Mouse (Mus musculus): ENCODE measurements around the gene Tigd2.
"Not testable (repeated sequence)": the region's sequence is repeated elsewhere in the genome, so short reads cannot be mapped to it uniquely, and the experiment has no call there.

The Tigd2 gene

DNA sequence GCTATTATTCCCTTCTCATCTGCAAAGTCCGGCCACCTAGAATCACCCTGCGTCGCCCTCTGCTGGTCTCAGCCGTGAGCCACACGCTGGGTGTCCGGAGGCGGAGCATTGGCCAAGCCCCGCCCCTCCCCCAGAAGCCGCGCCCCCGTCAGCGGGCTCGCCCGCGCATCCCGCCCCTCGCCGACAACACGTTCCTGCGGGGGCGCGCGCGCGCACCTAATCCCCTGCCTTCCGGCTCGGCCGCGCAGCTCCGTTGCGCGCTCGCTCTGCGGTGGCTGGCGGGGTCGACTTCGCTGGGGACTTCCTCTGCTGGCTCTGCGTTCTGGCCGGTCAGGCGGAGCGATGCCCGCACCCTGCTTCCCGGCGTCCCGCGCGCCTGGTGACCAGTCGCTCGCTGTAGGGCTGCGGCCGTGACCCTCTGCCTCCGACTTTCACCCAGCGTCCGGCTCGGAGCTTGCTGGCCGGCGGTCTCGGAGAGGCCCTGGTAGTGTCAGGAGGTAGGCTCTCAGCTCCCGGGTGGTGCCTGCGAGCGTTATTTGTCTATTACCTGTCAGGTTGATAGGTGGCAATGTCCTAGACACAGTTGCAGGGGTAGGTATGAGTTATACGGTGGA is at the start of gene Tigd2:
Gene Tigd2 (plus strand): TSS at position 186 of the 614 bp plus-strand sequence.
- DNase-seq (ENCODE audit: low read depth, low spot score) = peak; percentile 93

DNA sequence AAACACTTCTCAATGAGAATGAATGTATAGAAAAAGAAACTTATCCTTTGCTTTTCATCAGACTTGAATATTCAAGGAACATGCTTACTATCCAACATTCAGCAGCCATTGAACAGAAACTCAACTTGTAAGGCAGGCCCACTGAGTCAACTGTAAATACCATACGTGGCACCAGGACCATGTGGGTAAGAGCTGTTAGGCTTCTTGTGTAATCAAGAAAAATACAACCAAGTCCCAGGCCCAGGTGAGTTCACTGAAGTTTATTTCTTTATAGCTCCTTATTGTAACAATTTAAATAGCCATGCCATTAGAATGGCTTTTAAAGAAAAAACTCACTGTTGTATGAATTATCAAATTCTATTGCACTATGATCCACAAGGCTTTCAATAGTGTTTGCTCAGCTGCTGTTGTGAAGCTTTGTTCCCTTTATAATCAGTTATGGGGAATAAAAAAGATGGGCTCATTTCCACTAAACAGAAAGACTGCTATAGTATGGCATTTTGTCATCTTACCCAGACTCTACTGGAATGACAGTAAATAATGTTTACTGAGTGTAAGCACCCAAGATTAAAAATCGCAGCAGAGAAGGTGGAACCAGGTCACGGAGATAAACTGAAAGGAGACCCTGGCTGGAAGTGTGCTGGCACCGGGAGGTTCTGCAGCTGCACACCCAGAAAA is 46.7 kb upstream of the Tigd2 start:
- DNase-seq (ENCODE audit: low read depth, low spot score) = no peak

DNA sequence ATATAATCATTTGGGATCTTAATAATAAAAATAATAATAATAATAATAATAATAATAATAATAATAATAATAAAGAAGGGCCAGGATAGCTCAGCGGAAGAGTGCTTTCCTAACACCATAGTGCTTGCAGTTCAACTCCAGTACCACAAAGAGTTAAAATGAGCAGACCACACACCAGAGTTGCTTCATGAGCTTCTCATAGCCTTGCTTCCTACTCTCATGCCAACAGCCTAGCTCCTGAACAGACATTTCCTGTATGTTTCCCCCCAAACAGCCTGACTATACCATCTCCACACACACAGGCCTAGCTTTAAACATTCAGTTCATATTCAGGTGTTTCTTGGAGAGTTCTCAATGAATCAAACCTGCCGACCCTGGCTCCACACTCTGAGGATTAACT is 45.8 kb upstream of the Tigd2 start:
- no peak for DNase-seq (ENCODE audit: low read depth, low spot score)

DNA sequence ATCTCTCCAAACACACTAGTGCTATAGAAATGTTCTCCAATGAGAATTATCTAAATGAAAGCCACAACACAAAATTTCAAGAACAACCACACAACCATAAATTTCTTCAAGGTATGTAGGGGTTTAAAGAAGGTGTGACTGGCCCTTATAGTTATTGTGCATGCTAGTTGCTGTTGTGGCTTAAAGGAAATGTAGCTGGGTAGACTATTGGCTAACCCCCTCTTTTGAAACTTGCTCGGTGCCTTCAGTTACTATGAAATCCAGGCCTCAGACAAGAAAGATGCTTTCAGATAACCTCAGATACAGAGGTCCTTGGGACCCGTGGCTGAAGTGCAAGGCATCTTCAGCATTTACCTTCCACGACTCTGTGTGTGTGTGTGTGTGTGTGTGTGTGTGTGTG is 45.3 kb upstream of the Tigd2 start:
- no peak for DNase-seq (ENCODE audit: low read depth, low spot score)

DNA sequence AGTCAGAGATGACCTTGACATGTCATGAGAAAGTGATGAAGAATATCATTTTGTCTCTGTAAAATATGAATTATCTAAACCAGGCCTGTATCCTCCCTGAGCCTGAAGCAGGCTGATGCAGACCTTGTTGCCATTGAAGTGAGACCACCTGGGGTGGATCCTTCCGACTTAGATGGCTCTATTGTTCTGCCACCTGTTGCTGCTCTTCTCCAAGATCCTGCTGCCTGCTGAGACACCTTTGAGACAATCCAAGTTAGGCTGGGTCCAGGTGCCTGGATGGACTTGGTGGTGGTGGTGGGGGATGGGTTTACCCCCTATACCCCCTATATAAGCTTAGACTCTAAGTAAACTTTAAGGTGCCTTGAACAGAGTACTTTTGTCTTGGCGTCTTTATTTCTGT is 39.7 kb upstream of the Tigd2 start:
- DNase-seq (ENCODE audit: low read depth, low spot score) = no peak

DNA sequence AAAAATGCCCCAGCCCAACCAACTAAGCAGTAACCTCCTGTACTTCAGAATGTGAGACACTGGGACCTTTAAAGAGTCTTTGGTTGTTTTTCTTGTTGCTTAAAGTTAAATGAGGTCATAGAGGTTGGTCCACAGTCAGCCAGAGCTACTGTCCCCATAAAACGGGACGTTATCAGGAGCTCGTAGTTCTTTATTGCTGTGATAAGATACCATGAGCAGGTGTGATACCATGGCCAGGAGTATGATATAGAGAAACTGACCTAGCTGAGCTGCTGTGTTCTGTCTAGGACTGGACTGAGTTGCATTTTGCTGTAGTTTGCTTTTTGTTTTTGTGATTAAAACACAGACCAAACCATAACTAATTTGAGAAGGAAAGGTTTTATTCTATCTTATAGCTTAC is 37.4 kb upstream of the Tigd2 start:
- DNase-seq (ENCODE audit: low read depth, low spot score) = no peak

DNA sequence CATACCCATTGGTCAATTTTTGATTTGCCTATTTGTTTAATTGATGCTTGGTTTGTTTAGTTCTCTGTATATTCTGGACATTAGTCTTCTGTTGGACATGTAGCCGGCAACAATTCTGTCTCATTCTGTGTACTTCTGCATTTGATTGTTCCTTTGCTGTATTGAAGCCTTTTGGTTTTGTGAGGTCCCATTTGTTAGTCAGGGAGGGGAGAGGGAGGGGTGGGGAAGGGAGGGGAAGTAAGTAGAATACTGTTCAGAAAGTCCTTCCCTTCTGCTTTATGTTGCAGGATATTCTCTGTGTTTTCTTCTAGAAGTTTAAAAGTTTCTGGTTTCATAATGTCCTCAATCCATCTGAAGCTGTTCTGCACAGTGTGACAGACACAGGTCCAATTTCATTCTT is 34.7 kb upstream of the Tigd2 start:
- no peak for DNase-seq (ENCODE audit: low read depth, low spot score)

DNA sequence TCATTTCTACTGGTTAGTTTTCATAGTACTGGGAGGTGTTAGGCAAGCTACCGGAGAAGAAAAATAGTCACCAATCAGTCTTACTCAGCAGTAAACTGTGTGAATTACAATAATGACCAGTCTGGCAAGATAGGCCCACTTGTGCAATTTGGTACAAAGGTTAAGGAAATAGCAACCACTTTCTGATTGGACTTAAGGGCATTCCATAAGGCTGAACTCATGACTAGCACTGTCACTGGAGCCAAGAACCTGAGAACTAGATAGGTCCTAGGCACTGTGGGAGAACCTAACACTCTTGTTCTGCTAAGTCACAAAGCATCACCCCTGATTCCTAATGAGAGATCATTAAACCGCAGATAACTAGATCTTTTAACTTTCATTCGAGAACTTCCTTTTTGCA is 30.6 kb upstream of the Tigd2 start:
- DNase-seq (ENCODE audit: low read depth, low spot score) = no peak

DNA sequence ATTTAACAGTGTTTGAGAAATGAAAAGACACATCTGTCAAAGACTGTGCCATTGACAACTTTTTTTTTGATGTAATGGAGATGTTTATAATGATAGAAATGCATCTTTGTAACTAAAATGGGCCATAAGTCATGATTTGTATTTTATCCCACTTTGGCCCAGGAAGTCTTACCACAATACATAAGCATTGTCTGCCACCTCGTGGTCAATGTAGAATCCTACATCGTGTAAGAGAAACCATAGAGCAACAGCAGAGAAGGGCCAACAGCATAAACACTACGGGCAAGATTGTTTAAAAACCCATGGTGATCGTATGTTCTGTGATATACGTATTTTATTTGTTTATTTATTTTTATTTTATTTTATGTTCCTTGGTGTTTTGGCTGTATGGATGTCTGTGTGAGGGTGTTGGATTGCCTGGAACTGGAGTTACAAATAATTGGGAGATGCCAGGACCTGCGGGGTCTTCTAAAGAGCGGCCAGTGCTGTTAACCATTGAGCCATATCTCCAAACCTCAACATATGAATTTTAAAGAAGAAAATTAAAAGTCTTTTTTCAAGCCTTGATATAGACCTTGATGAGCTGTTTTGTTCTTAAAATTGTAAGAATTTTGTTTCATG is 28.2 kb upstream of the Tigd2 start:
- DNase-seq (ENCODE audit: low read depth, low spot score) = peak; percentile 78

DNA sequence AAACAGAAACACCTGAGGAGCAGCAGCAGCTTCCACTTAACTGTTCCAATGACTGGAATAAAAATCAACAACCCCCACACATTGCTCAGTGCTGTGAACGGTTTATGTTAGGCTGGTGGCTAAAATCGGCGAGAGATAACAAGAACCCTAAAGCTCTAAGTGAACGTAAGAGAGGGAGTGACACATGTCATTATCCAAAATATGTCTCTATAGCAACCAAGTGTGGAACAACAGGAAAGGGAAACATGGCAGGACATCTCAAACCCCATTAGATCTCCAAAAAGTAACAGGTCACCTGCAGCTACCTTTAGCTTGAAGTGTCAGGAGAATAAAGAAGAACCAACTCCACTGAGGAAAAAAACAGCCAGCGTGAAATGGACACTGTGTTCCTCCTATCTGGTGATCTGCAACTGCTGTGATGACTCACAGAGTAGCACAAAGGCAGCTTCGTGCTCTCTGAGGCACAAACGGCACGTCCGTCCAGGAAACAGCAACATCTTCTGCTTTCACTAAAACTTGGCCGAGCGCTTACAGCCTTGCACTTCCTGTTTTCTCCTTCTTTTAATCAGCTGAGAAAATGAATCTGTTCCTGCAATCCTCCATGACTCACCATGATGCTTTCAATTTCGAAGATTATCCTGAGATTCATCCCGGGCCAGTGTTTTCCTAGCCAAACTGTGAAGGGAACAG is 23.5 kb upstream of the Tigd2 start:
- no peak for DNase-seq (ENCODE audit: low read depth, low spot score)

DNA sequence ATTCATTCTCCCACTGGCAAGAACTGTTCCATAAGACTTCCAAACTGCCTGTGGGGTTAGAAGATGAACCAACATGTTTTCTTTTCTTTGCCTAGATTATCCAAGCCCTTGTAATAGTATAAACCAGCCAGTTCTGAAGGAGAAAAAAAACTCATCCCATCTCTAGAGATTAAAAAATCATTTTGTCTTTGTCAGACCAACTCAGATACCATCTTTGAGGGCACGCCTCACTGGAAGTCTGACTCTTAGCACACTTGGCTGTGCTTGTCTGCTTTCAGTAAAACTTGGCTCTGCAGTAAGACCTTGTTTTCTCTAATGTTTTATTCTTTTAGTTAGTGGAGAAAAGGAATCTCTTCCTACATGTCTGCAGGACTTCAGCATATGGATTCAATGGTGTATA is 18.7 kb upstream of the Tigd2 start:
- DNase-seq (ENCODE audit: low read depth, low spot score) = no peak

DNA sequence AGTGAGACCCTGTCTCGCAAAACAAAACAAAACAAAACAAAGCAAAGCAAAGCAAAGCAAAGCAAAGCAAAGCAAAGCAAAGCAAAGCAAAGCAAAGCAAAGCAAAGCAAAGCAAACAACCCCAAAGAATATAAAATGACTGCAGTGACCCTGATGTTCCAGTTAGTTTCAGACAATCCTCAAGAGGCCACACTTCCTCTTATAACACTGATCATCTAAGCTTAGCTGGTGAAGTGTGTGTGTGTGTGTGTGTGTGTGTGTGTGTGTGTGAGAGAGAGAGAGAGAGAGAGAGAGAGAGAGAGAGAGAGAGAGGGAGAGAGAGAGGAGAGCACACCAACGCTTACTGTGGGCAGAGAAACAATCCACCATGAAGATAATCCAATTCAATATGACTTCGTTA is 14.2 kb upstream of the Tigd2 start:
- DNase-seq (ENCODE audit: low read depth, low spot score) = not testable (repeated sequence)

DNA sequence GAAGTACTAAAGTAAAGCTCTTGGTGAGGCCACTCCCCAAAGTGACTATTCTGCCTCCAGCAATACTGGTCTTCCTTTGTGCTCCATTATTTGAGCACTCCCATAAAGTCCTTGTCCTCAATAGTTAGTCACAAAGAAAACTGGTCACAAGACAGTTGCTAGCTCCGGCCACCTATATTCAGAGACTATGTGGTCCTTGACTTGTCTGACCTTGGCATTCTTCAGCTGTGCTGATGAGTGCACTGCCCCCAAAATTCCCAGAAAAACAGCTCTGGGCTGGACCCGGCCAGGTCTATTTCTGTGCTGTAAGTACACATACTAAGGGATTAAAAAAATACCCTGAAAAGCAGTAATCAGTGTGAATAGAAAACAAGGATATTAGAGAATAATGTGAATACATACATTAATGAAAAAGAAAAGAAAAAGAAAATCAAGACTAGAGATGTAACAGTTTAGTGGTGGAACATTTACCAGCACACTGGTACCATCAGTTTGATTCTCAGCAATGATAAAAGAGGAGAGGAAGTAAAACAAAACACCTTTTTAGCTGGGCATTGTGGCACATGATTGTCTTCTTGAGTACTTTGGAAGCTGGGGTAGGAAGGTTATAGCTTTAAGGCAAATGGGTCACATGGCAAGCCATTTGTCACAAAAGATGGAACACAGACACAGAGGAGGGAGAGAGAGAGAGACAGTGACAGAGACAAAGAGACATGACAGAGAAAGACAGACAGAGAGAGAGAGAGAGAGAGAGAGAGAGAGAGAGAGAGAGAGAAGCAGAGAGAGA is 12.6 kb upstream of the Tigd2 start:
- no peak for DNase-seq (ENCODE audit: low read depth, low spot score)

DNA sequence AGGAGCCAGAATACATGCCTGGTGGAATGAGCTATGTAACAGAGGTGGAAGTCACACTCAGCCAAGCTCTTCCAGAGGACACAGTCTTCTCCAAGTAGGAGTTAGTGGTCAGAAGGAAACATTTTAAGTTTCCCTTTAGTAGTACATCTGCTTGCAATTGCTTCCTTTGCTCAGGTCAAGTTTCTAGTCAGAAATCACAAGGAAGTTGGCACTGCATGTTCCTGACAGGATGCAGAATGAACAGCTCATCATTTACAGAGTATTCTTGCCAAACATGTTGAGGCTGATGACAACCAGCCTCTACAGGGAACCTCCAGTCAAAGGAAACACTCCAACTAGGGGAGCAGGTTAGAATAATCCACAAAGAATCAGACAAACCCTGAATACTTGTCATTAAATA is 11.9 kb upstream of the Tigd2 start:
- DNase-seq (ENCODE audit: low read depth, low spot score) = no peak

DNA sequence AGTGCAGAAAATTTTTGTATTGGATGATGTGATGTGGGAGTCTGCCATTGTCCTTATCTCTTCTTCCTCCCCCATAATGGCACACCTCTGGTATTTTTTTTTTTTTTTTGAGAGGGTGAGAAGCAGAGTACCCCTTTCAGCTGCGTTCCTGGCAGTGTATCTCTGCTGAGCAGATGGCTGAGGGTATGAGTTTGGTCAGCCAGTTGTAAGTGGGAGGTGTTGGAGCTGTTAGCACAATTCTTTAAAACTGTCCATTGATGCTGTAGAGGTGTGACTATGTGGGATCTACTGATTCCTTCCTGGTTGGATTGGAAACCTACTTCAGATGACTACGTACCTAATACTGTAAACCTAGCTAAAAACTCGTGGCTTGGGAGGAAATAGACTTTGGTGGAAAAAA is 10.3 kb upstream of the Tigd2 start:
- DNase-seq (ENCODE audit: low read depth, low spot score) = no peak

DNA sequence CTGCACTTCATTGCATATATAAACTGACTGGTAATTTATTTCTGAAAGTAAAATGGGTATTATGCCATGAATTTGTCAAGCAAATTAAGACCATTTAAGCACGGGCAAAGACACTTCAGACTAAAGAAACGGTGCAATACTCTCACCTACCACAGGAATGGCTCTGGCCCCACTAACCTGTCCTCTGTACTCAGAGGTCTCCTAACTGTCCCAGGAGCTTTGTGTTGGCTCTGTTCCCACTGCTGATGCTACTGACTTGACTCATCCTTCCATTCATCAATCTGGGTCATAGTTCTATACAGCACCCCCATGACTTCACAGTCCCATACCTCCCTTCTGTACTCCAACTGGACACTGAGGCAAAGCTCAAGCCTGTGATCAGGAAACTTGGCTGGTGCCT is 9.6 kb upstream of the Tigd2 start:
- no peak for DNase-seq (ENCODE audit: low read depth, low spot score)

DNA sequence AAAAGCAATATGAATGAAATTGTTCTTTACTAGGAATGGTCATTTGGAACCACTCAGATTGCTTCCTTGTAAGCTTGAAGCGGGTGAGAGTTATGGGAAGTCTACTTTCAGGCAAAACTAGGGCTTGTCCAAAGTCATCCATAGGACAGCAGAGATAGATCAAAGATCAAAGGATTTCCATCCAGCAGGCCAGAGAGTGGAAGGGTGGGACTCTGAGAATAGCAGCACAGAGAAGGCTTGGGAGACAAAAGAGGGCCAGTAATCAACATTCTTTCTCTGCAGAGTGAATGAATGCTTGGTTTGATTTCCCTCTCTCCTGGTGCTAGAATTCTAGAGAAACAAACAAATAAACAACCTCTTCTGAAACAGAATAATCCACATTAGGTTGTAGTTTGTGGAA is 1.1 kb upstream of the Tigd2 start:
- DNase-seq (ENCODE audit: low read depth, low spot score) = no peak

DNA sequence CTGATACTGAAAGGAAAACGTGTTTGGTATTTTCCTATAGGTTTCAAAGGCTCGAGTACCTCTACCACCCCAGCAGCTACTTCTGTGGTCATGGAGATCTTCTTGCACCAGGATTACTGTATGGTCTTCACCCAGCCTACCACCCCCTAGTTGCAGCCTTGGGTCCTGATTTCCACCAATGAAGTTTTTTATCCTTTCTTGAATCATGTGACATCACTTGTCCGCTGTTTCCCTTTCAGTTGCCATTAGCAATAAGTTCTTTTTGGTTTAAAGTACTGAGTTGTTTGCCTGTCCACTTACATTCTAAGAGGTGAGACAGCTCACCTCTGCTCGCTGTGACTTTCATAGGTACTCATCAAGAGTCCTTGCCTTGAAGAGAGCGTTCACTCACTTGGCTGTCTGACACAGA is 633 bp downstream of the Tigd2 start:
- no peak for DNase-seq (ENCODE audit: low read depth, low spot score)

DNA sequence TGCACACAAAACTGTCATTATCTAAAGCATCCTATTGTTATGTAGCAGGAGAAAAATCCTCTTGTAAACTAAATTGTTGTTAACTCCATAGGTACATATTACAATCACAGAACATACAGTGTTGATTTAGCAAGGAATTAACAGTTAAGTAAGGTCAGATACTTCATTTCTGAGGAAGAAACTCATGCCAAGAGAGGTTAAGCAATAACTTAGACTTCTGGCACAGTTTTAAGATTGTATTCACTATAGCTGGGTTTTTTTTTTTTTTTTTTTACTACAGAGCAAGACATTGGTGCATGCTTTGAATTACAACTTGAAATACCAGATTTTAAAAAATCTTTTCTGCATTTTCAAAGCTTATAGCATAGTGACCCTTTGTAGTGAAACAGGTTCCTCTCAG is 24.5 kb downstream of the Tigd2 start:
- DNase-seq (ENCODE audit: low read depth, low spot score) = no peak

DNA sequence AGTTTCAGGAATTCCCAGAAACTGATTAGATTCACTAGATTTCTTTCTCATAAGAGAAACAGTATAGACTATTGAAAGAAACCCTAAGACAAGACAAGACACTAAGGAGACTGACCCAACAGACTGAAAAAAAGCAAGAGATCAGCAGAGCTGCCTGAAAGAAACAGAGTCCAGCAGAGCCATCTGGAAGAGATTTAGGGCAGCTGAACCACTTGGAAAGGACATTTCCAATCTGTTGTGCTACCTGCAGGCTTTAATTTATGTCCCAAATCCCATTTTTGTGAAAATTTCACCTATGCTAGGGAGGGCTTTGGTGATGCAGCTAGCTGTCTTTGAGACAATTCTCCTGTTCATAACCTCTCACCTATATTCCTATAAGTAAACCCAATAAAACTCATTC is 25.0 kb downstream of the Tigd2 start:
- DNase-seq (ENCODE audit: low read depth, low spot score) = no peak

DNA sequence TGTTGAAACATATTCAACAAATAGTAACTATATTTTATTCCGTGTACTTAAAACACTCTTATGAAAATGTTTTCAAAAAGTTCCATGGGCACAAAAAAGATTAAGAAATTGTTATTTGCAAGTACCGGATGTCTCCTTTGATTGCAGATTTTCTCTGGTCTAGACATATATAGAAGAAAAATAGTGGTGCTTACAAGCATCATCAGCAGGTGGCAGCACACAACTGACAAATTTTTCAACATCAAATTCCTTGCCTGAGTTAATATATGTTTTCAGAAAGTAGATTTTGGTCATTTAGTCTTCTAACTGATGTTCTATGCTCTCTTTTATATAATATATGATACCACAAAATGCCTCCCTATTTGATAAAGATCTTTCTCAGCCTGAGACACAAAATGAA is 41.0 kb downstream of the Tigd2 start:
- peak; percentile 37 for DNase-seq (ENCODE audit: low read depth, low spot score)

DNA sequence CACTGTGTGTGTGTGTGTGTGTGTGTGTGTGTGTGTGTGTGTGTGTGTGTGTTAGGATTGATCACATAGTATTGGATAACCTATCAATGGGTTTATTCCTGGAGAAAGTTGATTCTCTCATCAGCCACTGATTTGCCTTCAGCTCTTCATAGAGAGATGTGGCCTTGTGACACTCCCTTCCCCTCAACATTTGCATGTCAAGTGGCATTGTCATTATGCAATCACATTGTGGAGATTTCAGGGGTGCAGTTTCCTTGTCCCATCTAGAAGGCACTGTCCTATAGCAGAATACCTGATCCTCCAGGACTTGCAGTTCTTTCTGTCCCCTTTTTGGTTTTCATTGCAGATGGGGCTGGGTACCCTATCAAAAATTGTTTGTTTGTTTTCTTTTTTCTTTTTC is 41.9 kb downstream of the Tigd2 start:
- DNase-seq (ENCODE audit: low read depth, low spot score) = no peak
